Comparison of ENCODE assay signal across 8 mouse cellular contexts in the genomic region with DNA sequence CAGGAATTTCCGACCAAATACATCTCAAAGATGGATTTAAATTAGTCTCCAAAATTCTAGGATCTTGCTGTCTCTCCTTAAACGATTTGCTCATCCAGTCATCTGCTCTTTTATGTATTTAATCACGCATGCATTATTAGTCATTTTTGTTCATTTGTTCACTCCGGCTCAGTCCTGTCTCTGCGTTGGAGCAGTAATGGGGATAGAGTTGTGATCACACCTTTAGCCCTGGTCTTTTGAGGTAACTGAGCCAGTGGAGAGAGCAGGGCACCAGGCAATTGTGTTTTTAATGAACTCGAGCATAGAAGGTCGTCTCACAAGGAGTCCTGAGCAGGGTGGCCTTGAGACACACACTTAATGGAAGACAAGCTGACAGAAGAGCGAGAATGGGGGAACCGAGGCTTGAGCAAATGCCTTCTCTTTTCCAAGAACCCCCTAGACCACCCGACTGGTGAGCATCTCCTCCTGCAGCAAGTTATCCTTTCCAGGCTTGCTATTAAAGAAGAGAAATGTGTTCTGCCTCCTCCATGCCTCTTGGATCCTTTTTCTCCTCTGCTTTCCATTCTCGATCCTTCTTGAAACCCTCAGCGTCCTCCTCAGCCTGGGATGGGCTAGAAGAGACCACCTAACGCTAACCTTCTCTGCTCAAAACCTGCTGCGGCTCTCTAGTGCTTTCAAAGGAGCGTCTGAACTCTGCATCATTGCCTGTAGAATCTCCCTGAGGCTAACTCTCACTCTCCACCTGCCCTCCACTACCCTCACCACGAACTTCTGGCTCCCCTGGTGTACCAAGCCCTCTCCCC. TPM values are rescaled to one million over a fixed set of nuclear protein-coding genes. Genes with fewer than 3 reads are reported as not detected.
DNase-seq lines count a peak whose midpoint lies in the region; ATAC-seq and TF ChIP-seq lines count a peak whose summit lies in the region.

No protein-coding gene starts in this region.

- H3K27ac ChIP-seq in lung, embryonic 15.5 days = no peak overlapping the region
- no peak overlapping the region for H3K27ac ChIP-seq in forebrain, embryonic 10.5 days
- H3K27ac ChIP-seq in limb, embryonic 12.5 days = no peak overlapping the region
- no peak overlapping the region for H3K27ac ChIP-seq in stomach, embryonic 14.5 days (ENCODE audit: low read length)

- peak overlapping the region; percentile 54 for H3K4me2 ChIP-seq in lung, embryonic 15.5 days
- peak overlapping the region; percentile 53 for H3K4me2 ChIP-seq in limb, embryonic 12.5 days
- H3K4me2 ChIP-seq in stomach, embryonic 14.5 days (replicated peaks; ENCODE audit: low read depth, low read length) = peak overlapping the region; percentile 41

- peaks cover 53% of the 10 kb centered on the region for H3K27me3 ChIP-seq in lung, embryonic 15.5 days
- peaks cover 55% of the 10 kb centered on the region for H3K27me3 ChIP-seq in forebrain, embryonic 10.5 days (ENCODE audit: poor library complexity, severe bottlenecking)
- H3K27me3 ChIP-seq in limb, embryonic 12.5 days = peaks cover 55% of the 10 kb centered on the region
- H3K27me3 ChIP-seq in stomach, embryonic 14.5 days (ENCODE audit: control insufficient read depth, insufficient read depth, low read length) = peaks cover 39% of the 10 kb centered on the region

- no peak for ATAC-seq in lung, embryonic 15.5 days (ENCODE audit: borderline replicate concordance, extremely low read depth, low FRiP score, low TSS enrichment)
- no peak for ATAC-seq in limb, embryonic 12.5 days (ENCODE audit: insufficient number of reproducible peaks, insufficient read depth, low FRiP score, low TSS enrichment, low read depth)
- ATAC-seq in stomach, embryonic 14.5 days (ENCODE audit: insufficient number of reproducible peaks, insufficient read depth, low FRiP score, low read depth) = no peak
- ATAC-seq in inflammation-experienced regulatory T-cells, adult 6 months = no peak

- WGBS in lung, embryonic 15.5 days = 6% methylated on average over 16 of the region's 16 CpGs
- 16% methylated on average over 16 of the region's 16 CpGs for WGBS in lung, adult 2 months
- 10% methylated on average over 16 of the region's 16 CpGs for WGBS in forebrain, embryonic 10.5 days
- WGBS in limb, embryonic 12.5 days = 13% methylated on average over 16 of the region's 16 CpGs
- WGBS in stomach, embryonic 14.5 days = 11% methylated on average over 16 of the region's 16 CpGs

- H3K36me3 ChIP-seq in lung, embryonic 15.5 days = no peaks in the 10 kb centered on the region
- H3K36me3 ChIP-seq in forebrain, embryonic 10.5 days (replicated peaks) = no peaks in the 10 kb centered on the region
- H3K36me3 ChIP-seq in limb, embryonic 12.5 days = no peaks in the 10 kb centered on the region
- no peaks in the 10 kb centered on the region for H3K36me3 ChIP-seq in stomach, embryonic 14.5 days (ENCODE audit: control insufficient read depth, insufficient read depth, low read length)

- DNase-seq in lung, adult 2 months = no peak
- no peak for DNase-seq in forebrain, embryonic 10.5 days (ENCODE audit: extremely low spot score, low spot score)
- no peak for DNase-seq in embryo, embryonic 9.5 days (ENCODE audit: extremely low spot score)
- DNase-seq in spleen, adult 12 weeks (ENCODE audit: low spot score) = no peak

- TF ChIP-seq POLR2A in lung, adult 2 months (IDR thresholded peaks at IDR 0.05; ENCODE audit: borderline replicate concordance, extremely low read depth, low read depth, low read length) = no peak

- H3K9me3 ChIP-seq in lung, embryonic 15.5 days = no peaks in the 10 kb centered on the region
- no peaks in the 10 kb centered on the region for H3K9me3 ChIP-seq in forebrain, embryonic 10.5 days
- H3K9me3 ChIP-seq in limb, embryonic 12.5 days = no peaks in the 10 kb centered on the region
- H3K9me3 ChIP-seq in stomach, embryonic 14.5 days (ENCODE audit: control insufficient read depth, low read depth, low read length) = no peaks in the 10 kb centered on the region

- peak overlapping the region; percentile 22 for H3K4me3 ChIP-seq in lung, embryonic 15.5 days
- H3K4me3 ChIP-seq in lung, adult 2 months (replicated peaks; ENCODE audit: extremely low read depth, low read depth, low read length) = no peak overlapping the region
- peak overlapping the region; percentile 52 for H3K4me3 ChIP-seq in forebrain, embryonic 10.5 days
- peak overlapping the region; percentile 41 for H3K4me3 ChIP-seq in limb, embryonic 12.5 days (replicated peaks)
- H3K4me3 ChIP-seq in stomach, embryonic 14.5 days (ENCODE audit: low read depth, low read length) = peak overlapping the region; percentile 13

- peaks cover 28% of the 10 kb centered on the region for H3K4me1 ChIP-seq in lung, embryonic 15.5 days
- no peaks in the 10 kb centered on the region for H3K4me1 ChIP-seq in lung, adult 2 months (ENCODE audit: control insufficient read depth, insufficient read depth, low read length)
- H3K4me1 ChIP-seq in forebrain, embryonic 10.5 days = peaks cover 38% of the 10 kb centered on the region
- H3K4me1 ChIP-seq in limb, embryonic 12.5 days (replicated peaks) = peaks cover 26% of the 10 kb centered on the region
- peaks cover 13% of the 10 kb centered on the region for H3K4me1 ChIP-seq in stomach, embryonic 14.5 days (ENCODE audit: control insufficient read depth, insufficient read depth, low read length)

- no peak for TF ChIP-seq CTCF in lung, adult 2 months (IDR thresholded peaks at IDR 0.05; ENCODE audit: insufficient read depth, low read length)

- peak overlapping the region; percentile 23 for H3K9ac ChIP-seq in lung, embryonic 15.5 days
- H3K9ac ChIP-seq in limb, embryonic 12.5 days (replicated peaks) = no peak overlapping the region; the same call in 1 of the 2 replicates
- no peak overlapping the region for H3K9ac ChIP-seq in stomach, embryonic 14.5 days (replicated peaks; ENCODE audit: low read depth, low read length)

RNA-seq across cellular contexts. Expression of a gene that starts 8.2 kb away (rescaled TPM):
- 0.24 and 0.26 TPM in 2 replicates for polyA plus RNA-seq in lung, embryonic 15.5 days (2015; fragmentation: Nextera tagmentation; extraction: Ambion mirVana)
- polyA plus RNA-seq in lung, adult 2 months (2012; rRNA removed) = 4.0 and 4.6 TPM in 2 replicates
- 0.10 TPM in 1 of 2 replicates, not detected in the other for polyA plus RNA-seq in forebrain, embryonic 10.5 days (2016; fragmentation: Nextera tagmentation; extraction: Ambion mirVana)
- 0.18 and 0.20 TPM in 2 replicates for polyA plus RNA-seq in limb, embryonic 12.5 days (2016; fragmentation: Nextera tagmentation; extraction: Ambion mirVana)
- polyA plus RNA-seq in stomach, embryonic 14.5 days (2014; fragmentation: Nextera tagmentation; extraction: Ambion mirVana) = 0.07 TPM in 1 of 2 replicates, not detected in the other
- polyA plus RNA-seq in inflammation-experienced regulatory T-cells, adult 6 months (2017; shearing (Covaris generic)) = 1 to 10 TPM in 2 of 3 experiments, under 1 TPM in 1; 0.98 to 8.0 (median 2.0) TPM

RNA-seq across cellular contexts. Expression of a gene that starts 19.2 kb away (rescaled TPM):
- polyA plus RNA-seq in lung, embryonic 15.5 days (2015; fragmentation: Nextera tagmentation; extraction: Ambion mirVana) = 10.6 and 11.4 TPM in 2 replicates
- 56.3 and 76.2 TPM in 2 replicates for polyA plus RNA-seq in lung, adult 2 months (2012; rRNA removed)
- polyA plus RNA-seq in forebrain, embryonic 10.5 days (2016; fragmentation: Nextera tagmentation; extraction: Ambion mirVana) = 32.1 and 33.1 TPM in 2 replicates
- 12.4 and 12.8 TPM in 2 replicates for polyA plus RNA-seq in limb, embryonic 12.5 days (2016; fragmentation: Nextera tagmentation; extraction: Ambion mirVana)
- 11.7 and 13.9 TPM in 2 replicates for polyA plus RNA-seq in stomach, embryonic 14.5 days (2014; fragmentation: Nextera tagmentation; extraction: Ambion mirVana)
- not detected for polyA plus RNA-seq in inflammation-experienced regulatory T-cells, adult 6 months (2017; shearing (Covaris generic))

RNA-seq across cellular contexts. Expression of a gene that starts 21.8 kb away (rescaled TPM):
- not detected in 2 replicates for polyA plus RNA-seq in lung, embryonic 15.5 days (2015; fragmentation: Nextera tagmentation; extraction: Ambion mirVana)
- 0.23 and 0.36 TPM in 2 replicates for polyA plus RNA-seq in lung, adult 2 months (2012; rRNA removed)
- polyA plus RNA-seq in forebrain, embryonic 10.5 days (2016; fragmentation: Nextera tagmentation; extraction: Ambion mirVana) = 0.41 and 0.51 TPM in 2 replicates
- not detected in 2 replicates for polyA plus RNA-seq in limb, embryonic 12.5 days (2016; fragmentation: Nextera tagmentation; extraction: Ambion mirVana)
- 0.15 TPM in 1 of 2 replicates, not detected in the other for polyA plus RNA-seq in stomach, embryonic 14.5 days (2014; fragmentation: Nextera tagmentation; extraction: Ambion mirVana)
- polyA plus RNA-seq in inflammation-experienced regulatory T-cells, adult 6 months (2017; shearing (Covaris generic)) = 1 to 10 TPM in 2 of 3 experiments, under 1 TPM in 1; 0.74 to 3.1 (median 2.1) TPM

RNA-seq across cellular contexts. Expression of a gene that starts 30.0 kb away (rescaled TPM):
- 115 TPM in 2 replicates for polyA plus RNA-seq in lung, embryonic 15.5 days (2015; fragmentation: Nextera tagmentation; extraction: Ambion mirVana)
- 194 TPM in 2 replicates for polyA plus RNA-seq in lung, adult 2 months (2012; rRNA removed)
- polyA plus RNA-seq in forebrain, embryonic 10.5 days (2016; fragmentation: Nextera tagmentation; extraction: Ambion mirVana) = 47.4 and 56.9 TPM in 2 replicates
- 66.4 and 68.8 TPM in 2 replicates for polyA plus RNA-seq in limb, embryonic 12.5 days (2016; fragmentation: Nextera tagmentation; extraction: Ambion mirVana)
- polyA plus RNA-seq in stomach, embryonic 14.5 days (2014; fragmentation: Nextera tagmentation; extraction: Ambion mirVana) = 48.1 and 64.9 TPM in 2 replicates
- polyA plus RNA-seq in inflammation-experienced regulatory T-cells, adult 6 months (2017; shearing (Covaris generic)) = 100 to 1,000 TPM in 1 of 3 experiments, 10 to 100 TPM in 2; 74.0 to 103 (median 94.6) TPM

RNA-seq across cellular contexts. Expression of a gene that starts 42.9 kb away (rescaled TPM):
- polyA plus RNA-seq in lung, embryonic 15.5 days (2015; fragmentation: Nextera tagmentation; extraction: Ambion mirVana) = 86.4 and 88.6 TPM in 2 replicates
- polyA plus RNA-seq in lung, adult 2 months (2012; rRNA removed) = 38.7 and 46.6 TPM in 2 replicates
- polyA plus RNA-seq in forebrain, embryonic 10.5 days (2016; fragmentation: Nextera tagmentation; extraction: Ambion mirVana) = 95.3 and 96.1 TPM in 2 replicates
- 92.3 and 105 TPM in 2 replicates for polyA plus RNA-seq in limb, embryonic 12.5 days (2016; fragmentation: Nextera tagmentation; extraction: Ambion mirVana)
- polyA plus RNA-seq in stomach, embryonic 14.5 days (2014; fragmentation: Nextera tagmentation; extraction: Ambion mirVana) = 86.0 and 92.8 TPM in 2 replicates
- polyA plus RNA-seq in inflammation-experienced regulatory T-cells, adult 6 months (2017; shearing (Covaris generic)) = 10 to 100 TPM; 51.1 to 68.7 (median 55.2) TPM
